Mouse (Mus musculus): ENCODE measurements around the gene Smarca2.

DNA sequence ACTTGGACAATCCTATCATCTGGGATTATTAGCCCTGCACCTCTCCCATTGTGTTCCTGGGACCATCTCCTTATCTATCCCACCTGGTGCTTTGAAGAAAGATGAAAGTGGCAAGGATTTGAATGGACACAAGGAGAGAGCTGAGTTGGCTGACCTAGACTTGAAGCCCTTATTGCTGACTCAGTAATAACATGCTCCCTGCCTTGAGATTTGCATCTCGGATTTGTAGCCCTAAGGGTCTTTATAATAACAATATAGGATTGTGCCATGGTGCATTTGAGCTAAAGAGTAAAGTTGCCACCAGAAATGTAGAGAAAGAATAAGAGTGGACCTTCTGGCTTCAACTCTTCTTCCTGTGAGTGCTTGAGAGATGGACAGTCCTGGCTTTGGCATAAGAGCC, 11.4 kb downstream of the Smarca2 start:
- TF ChIP-seq CTCF (IDR thresholded peaks at IDR 0.05; ENCODE audit: borderline replicate concordance, insufficient read depth, low read depth, low read length) (no peak), POLR2A (IDR thresholded peaks at IDR 0.05; ENCODE audit: borderline replicate concordance, insufficient read depth, low read length) (no peak)
